Mouse (Mus musculus): Measurements from ENCODE around the gene Rbmxl1. TPM values are rescaled to one million over a fixed set of nuclear protein-coding genes. Genes with fewer than 3 reads are reported as not detected.
"Not testable (repeated sequence)": the region's sequence is repeated elsewhere in the genome, so short reads cannot be mapped to it uniquely, and the experiment has no call there.

Gene Rbmxl1
- polyA plus RNA-seq, 1 experiment from 2014 or later, result 312 TPM

DNA sequence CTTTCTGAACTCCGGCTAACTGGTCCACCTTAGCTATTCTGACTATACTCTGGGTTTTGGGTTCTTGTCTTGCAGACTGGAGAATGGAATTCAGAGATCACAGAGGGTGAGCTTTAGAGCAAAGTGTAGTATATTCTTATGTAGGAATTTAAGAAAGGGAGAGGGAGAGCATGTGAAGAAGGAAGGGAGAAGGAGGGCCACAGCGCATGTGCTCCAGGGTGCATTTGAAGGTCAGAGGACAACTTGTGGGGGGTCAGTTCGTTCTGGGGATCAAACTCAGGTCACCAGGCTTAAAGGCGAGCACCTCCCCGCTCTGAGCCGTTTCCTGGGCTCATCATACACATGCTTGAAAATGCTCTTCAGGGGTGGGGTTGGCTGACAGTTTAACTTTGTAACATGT lies 25.3 kb upstream of the Rbmxl1 start:
- H3K4me2 ChIP-seq, result no peak overlapping the region
- no peak overlapping the region for H3K4me3 ChIP-seq
- no peaks in the 10 kb centered on the region for H3K9me3 ChIP-seq (replicated peaks)
- 87% methylated on average over 6 of the region's 6 CpGs for WGBS
- H3K4me1 ChIP-seq, result no peaks in the 10 kb centered on the region
- no peak for ATAC-seq
- H3K36me3 ChIP-seq (ENCODE audit: poor library complexity, severe bottlenecking), result peaks cover 41% of the 10 kb centered on the region
- no peak overlapping the region for H3K27ac ChIP-seq
- H3K27me3 ChIP-seq, result no peaks in the 10 kb centered on the region
- H3K9ac ChIP-seq, result no peak overlapping the region

DNA sequence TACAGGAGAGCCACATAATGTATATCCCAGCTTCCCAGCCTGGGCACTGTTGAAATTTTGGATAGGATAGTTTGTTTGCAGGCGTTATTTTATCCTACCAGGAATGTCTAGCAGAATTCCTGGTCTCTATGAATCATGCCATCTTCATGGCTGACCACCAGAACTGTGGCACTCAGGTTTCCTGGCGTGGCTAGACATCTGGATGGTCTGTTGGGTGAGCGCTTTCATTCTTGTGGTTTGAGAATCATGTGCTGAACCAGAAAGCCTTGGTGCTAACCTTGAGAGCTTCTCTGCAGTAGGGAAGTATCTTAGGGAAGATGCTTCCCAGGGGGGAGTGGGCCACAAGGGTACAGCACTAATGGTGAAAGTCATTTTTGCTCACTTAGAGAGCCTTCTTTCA lies 6.4 kb upstream of the Rbmxl1 start:
- WGBS, result 92% methylated on average over 3 of the region's 3 CpGs
- H3K9ac ChIP-seq, result no peak overlapping the region

DNA sequence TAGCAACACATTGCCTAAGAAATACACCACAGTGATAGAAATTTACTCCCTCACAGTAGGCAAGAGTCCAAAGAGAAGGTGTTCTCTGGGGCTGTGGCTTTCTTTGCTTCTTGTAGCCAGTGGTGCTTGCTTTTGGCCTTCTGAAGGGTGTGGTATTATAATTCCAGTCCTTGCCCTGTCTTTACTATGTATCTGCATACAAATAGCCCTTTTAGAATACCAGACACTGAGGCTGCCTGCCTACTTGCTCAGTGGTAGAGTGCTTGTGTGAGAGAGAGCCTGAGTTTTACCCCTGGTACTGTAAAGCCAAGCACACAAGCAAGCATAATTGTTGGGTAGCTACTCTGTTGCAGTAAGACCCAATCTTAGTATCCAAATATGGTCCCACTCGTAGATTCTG lies 6.0 kb upstream of the Rbmxl1 start:
- WGBS, result 97% methylated on average over 1 of the region's 1 CpGs
- no peaks in the 10 kb centered on the region for H3K9me3 ChIP-seq (replicated peaks)
- no peak overlapping the region for H3K4me3 ChIP-seq
- H3K36me3 ChIP-seq (ENCODE audit: poor library complexity, severe bottlenecking), result peaks cover 25% of the 10 kb centered on the region
- no peak overlapping the region for H3K27ac ChIP-seq
- peaks cover 13% of the 10 kb centered on the region for H3K4me1 ChIP-seq
- H3K9ac ChIP-seq, result no peak overlapping the region
- no peak for ATAC-seq
- no peak overlapping the region for H3K4me2 ChIP-seq
- H3K27me3 ChIP-seq, result no peaks in the 10 kb centered on the region

More for the DNA sequence above, 6.4 kb upstream of the Rbmxl1 start:
- peaks cover 25% of the 10 kb centered on the region for H3K36me3 ChIP-seq (ENCODE audit: poor library complexity, severe bottlenecking)
- ATAC-seq, result no peak
- H3K4me2 ChIP-seq, result no peak overlapping the region
- H3K27me3 ChIP-seq, result no peaks in the 10 kb centered on the region
- H3K4me1 ChIP-seq, result peaks cover 10% of the 10 kb centered on the region
- no peak overlapping the region for H3K27ac ChIP-seq
- no peaks in the 10 kb centered on the region for H3K9me3 ChIP-seq (replicated peaks)
- H3K4me3 ChIP-seq, result no peak overlapping the region

DNA sequence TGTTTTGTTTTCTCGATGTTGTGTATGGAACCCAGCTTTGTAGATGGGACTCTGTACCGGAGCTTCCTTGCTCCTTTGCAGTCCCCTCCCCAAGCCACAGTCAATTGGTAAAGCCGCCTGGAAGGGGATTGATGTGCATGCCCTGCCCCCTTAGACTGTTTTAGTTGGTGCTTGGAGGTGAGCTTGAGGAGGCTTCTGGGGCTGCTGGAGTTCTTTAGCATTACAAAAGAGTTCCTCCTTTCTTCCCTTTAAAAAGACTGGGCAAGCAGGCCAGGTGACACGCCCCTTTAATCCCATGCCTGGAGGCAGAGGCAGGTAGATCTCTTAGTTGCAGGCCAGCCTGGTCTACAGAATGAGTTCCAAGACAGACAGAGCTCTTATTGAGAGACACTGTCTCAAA lies 4.4 kb upstream of the Rbmxl1 start:
- Histone ChIP-seq H3K36me3 (ENCODE audit: poor library complexity, severe bottlenecking) (peaks cover 25% of the 10 kb centered on the region), H3K4me1 (peaks cover 13% of the 10 kb centered on the region), H3K9ac (no peak overlapping the region), H3K4me2 (no peak overlapping the region), H3K9me3 (replicated peaks) (no peaks in the 10 kb centered on the region), H3K4me3 (no peak overlapping the region), H3K27me3 (no peaks in the 10 kb centered on the region), H3K27ac (no peak overlapping the region)
- ATAC-seq, result no peak
- WGBS, result 86% methylated on average over 4 of the region's 4 CpGs

DNA sequence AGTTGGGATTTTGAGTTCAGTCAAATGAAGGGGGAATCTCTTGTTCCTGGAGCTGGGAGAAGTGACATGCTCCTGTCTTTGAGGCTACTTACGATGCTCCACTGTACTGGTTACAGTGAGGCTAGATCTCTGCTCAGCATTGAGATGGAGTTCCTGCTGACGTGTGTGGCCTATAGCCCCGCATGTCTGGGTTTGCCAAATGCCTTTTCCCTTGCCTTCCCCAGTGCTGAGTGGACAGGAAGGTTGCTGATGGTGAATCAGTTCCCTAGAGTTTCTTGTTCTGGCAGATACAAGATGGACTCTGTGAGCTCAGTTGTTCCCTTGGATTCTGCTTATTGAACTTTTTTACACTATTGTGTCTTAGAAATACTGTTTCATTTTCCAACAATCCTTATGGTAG lies 2.2 kb upstream of the Rbmxl1 start:
- Histone ChIP-seq H3K9me3 (replicated peaks) (no peaks in the 10 kb centered on the region), H3K36me3 (ENCODE audit: poor library complexity, severe bottlenecking) (peaks cover 20% of the 10 kb centered on the region), H3K4me1 (peaks cover 24% of the 10 kb centered on the region), H3K27me3 (no peaks in the 10 kb centered on the region), H3K4me3 (no peak overlapping the region), H3K9ac (no peak overlapping the region; the same call in 1 of the 2 replicates), H3K27ac (no peak overlapping the region), H3K4me2 (peak overlapping the region; percentile 24)
- no peak for ATAC-seq
- 74% methylated on average over 3 of the region's 3 CpGs for WGBS

DNA sequence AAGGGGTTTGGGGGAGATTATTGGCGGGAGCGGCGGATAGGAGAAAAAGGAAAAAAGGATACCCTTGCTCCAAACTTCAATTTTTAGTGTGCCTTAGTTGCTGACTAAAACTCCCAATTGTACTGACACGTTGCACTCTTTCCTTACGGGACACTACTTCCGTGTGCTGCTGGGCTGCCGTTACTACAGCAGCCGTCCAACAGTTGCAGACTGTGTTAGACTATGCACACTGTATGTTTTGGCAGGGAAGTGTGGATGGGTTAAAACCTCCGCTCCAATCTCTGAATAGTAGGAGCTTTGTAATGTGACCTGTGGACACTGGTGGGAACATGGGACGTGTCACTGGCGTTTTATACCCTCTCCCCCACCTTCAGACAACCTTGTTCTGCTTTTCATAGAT lies 1.4 kb upstream of the Rbmxl1 start:
- no peak for ATAC-seq
- Histone ChIP-seq H3K4me1 (peaks cover 24% of the 10 kb centered on the region), H3K27ac (no peak overlapping the region)

DNA sequence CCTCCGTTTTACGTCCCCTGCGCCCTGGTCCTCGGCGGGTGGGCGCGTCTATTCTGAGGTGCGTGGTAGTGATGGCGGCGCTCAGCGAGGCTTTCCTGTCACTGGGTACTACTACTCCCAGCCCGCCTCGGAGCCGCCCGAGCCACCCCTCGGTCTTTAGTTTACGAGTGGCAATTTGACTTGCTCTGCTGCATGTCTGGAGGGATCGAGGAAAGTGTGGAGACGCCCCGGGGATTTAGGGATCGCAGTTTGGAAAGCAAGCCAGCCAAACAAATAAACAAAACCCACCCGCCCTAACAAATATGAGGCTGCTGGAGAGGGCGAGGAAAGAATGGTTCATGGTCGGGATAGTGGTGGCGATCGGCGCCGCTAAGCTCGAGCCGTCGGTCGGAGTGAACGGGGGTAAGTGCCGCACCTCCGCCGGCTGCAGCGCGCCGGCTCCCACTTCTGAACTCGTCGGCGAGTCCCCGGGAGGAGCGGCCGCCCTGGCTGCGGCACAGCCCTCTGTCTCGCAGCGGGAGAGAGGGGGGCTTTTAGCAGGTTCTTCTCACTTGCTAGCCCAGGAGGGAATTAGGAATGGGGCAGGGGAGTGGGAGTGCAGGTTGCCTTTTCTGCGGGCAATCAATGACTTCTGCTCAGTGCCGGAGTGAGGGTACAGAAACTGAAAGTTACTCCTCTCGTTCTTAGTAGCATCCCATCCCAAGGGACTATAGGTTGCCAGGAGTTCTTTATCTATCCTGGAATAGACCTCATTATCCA lies 754 bp upstream of the Rbmxl1 start, which contains the start of gene Slc10a7:
TSS of gene Slc10a7 (plus strand) at position 74 of the 759 bp plus-strand sequence.
- H3K9ac ChIP-seq, result peak within 1 kb of the TSS; percentile 98
- no peaks in the 10 kb centered on the region for H3K9me3 ChIP-seq (replicated peaks)
- H3K4me3 ChIP-seq, result peak within 1 kb of the TSS; percentile 94
- ATAC-seq, result peak; percentile 98
- H3K27me3 ChIP-seq, result no peaks in the 10 kb centered on the region
- H3K36me3 ChIP-seq (ENCODE audit: poor library complexity, severe bottlenecking), result peaks cover 27% of the 10 kb centered on the region
- H3K4me2 ChIP-seq, result peak within 1 kb of the TSS; percentile 92
- H3K4me1 ChIP-seq, result peaks cover 26% of the 10 kb centered on the region
- peak within 1 kb of the TSS; percentile 96 for H3K27ac ChIP-seq
- under 1% methylated on average over 51 of the region's 51 CpGs for WGBS

More for the DNA sequence above, 1.4 kb upstream of the Rbmxl1 start:
- under 1% methylated on average over 11 of the region's 11 CpGs for WGBS
- H3K27me3 ChIP-seq, result no peaks in the 10 kb centered on the region
- H3K36me3 ChIP-seq (ENCODE audit: poor library complexity, severe bottlenecking), result peaks cover 21% of the 10 kb centered on the region
- peak overlapping the region; percentile 94 for H3K4me3 ChIP-seq
- peak overlapping the region; percentile 92 for H3K4me2 ChIP-seq
- no peaks in the 10 kb centered on the region for H3K9me3 ChIP-seq (replicated peaks)
- H3K9ac ChIP-seq, result peak overlapping the region; percentile 98

DNA sequence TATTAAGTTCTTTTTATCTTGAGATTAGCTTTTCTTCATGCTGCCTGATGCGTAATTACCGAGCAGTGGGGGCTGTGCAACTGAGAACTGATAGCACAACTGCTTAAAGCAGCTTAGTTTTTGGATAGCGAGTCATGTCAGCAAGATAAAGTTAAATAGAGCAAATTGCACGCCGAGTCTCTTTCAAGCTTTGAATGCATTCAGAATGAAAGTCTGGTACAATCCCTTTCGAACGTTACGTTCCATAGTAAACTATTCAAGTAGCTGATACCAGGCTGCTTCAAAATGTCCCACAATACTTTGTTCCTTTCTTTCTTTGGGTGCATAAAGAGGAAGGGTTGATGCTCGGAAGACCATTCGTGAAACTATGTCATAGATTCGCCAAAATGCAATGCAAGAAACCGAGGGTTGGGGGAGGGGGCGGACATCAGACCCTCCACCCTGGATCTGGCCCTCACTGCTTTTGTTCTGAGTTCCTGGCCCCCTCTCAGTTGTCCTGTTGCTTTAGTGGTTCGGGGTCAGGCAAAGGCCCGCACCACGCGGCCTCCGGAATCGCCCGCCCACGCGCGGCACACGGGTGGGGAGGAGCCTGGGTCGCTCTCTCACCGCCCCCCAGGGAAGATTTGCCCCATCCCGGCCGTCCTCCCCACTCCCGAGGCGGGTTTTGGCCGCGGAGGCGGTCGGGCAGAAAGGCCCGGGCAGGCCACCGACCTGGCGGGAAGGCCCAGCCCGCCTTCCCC lies 549 bp downstream of the Rbmxl1 start:
- Histone ChIP-seq H3K9ac (peak overlapping the region; percentile 98), H3K4me1 (peaks cover 29% of the 10 kb centered on the region), H3K9me3 (replicated peaks) (no peaks in the 10 kb centered on the region), H3K36me3 (ENCODE audit: poor library complexity, severe bottlenecking) (peaks cover 38% of the 10 kb centered on the region), H3K27ac (peak overlapping the region; percentile 96), H3K4me3 (peak overlapping the region; percentile 94), H3K27me3 (no peaks in the 10 kb centered on the region), H3K4me2 (peak overlapping the region; percentile 92)
- peak; percentile 30 for ATAC-seq
- WGBS, result under 1% methylated on average over 37 of the region's 38 CpGs

DNA sequence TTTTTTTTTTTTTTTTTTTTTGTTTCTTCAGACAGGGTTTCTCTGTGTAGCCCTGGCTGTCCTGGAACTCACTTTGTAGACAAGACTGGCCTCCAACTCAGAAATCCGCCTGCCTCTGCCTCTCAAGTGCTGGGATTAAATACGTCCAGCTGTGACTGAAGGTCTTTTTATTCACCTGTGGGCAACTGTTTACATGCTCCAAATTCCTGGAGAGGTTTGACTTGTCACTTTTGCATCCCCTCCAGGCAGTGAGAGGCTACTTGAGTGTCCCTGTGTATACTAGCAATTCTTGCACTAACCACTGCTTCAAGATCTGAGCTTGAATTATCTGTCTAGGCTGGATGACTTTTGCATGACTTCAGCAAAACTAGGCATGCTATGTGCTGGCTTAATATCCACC lies 6.0 kb downstream of the Rbmxl1 start:
- H3K36me3 ChIP-seq (ENCODE audit: poor library complexity, severe bottlenecking), result peaks cover 36% of the 10 kb centered on the region
- no peak overlapping the region for H3K4me2 ChIP-seq
- H3K4me1 ChIP-seq, result peaks cover 13% of the 10 kb centered on the region
- H3K9ac ChIP-seq, result no peak overlapping the region
- no peak overlapping the region for H3K27ac ChIP-seq
- H3K9me3 ChIP-seq (replicated peaks), result no peaks in the 10 kb centered on the region
- no peaks in the 10 kb centered on the region for H3K27me3 ChIP-seq
- no peak for ATAC-seq
- WGBS, result 68% methylated on average over 2 of the region's 2 CpGs
- no peak overlapping the region for H3K4me3 ChIP-seq

DNA sequence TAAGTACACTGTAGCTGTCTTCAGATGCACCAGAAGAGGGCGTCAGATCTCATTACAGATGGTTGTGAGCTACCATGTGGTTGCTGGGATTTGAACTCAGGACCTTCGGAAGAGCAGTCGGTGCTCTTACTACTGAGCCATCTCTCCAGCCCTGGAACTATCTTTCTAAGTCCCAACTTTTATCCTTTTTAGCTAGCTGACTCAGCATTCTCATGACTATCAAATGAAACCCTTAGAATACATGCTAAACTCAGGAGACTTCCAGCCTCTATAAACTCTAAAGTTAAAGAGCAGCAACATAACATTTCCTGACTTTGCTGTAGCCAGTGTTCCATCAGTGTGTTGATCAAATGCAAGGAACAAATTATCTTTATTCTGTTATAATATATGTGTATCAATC lies 12.4 kb downstream of the Rbmxl1 start:
- ATAC-seq; H3K9me3 ChIP-seq (replicated peaks); H3K36me3 ChIP-seq (ENCODE audit: poor library complexity, severe bottlenecking); H3K9ac ChIP-seq; H3K27me3 ChIP-seq; H3K4me1 ChIP-seq; H3K27ac ChIP-seq; H3K4me2 ChIP-seq; H3K4me3 ChIP-seq: not testable (repeated sequence)
- whole genome bisulfite sequencing, result 92% methylated on average over 3 of the region's 3 CpGs

DNA sequence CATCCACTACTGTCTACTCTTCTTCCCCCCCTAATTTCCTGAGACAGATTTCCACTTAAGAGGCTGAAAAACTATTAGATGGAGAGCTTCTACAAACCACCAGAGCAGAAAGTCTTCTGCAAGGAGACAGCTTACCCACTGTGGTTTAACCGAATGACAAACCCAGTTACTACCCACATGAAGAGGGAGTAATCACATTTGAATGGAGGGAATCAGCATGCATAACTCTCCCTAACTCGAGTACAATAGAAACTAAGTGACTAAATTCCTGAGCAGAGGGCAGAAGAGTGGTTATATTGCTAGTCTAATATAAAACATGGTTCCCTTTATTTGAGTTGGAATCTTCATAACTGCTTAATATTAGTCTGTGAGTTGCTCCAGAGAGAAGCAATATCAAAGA lies 15.7 kb downstream of the Rbmxl1 start:
- 30% methylated on average over 2 of the region's 2 CpGs for WGBS
- no peaks in the 10 kb centered on the region for H3K36me3 ChIP-seq (ENCODE audit: poor library complexity, severe bottlenecking)
- H3K4me1 ChIP-seq, result no peaks in the 10 kb centered on the region
- no peaks in the 10 kb centered on the region for H3K27me3 ChIP-seq
- H3K4me2 ChIP-seq, result no peak overlapping the region
- no peak overlapping the region for H3K27ac ChIP-seq
- ATAC-seq, result no peak
- no peaks in the 10 kb centered on the region for H3K9me3 ChIP-seq (replicated peaks)
- no peak overlapping the region for H3K9ac ChIP-seq
- H3K4me3 ChIP-seq, result no peak overlapping the region

DNA sequence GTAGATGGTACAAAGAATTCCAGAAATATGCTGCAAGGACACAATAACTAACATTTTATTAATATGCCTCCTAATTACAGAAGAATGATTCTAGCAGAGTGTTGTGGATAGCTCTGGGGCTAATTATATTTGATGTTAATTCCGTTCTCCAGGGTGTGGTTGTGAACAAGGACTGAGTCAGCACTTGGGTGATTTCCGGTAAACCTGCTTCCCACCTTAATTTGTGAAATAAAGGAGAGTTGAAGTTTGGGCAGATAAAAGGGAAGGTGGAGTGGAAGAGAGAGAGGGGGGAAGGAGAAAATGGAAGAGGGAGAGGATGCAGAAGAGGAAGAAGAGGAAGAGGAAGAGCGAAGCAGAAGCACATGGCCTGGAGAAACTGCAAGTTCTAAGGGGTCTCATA lies 19.0 kb downstream of the Rbmxl1 start:
- no peaks in the 10 kb centered on the region for H3K9me3 ChIP-seq (replicated peaks)
- 85% methylated on average over 3 of the region's 3 CpGs for WGBS
- no peak overlapping the region for H3K9ac ChIP-seq
- H3K27me3 ChIP-seq, result no peaks in the 10 kb centered on the region
- no peaks in the 10 kb centered on the region for H3K4me1 ChIP-seq
- H3K4me2 ChIP-seq, result no peak overlapping the region
- no peak overlapping the region for H3K27ac ChIP-seq
- no peak for ATAC-seq
- no peak overlapping the region for H3K4me3 ChIP-seq
- H3K36me3 ChIP-seq (ENCODE audit: poor library complexity, severe bottlenecking), result no peaks in the 10 kb centered on the region
